Mouse (Mus musculus) kidney, adult 2 months (tissue): Measurements from ENCODE around the gene Dnase2b. TPM values are rescaled to one million over a fixed set of nuclear protein-coding genes. Genes with fewer than 3 reads are reported as not detected.

ENCODE experiments used
- DNase-seq: peaks from one replicate; pipeline ENCODE4 v3.0.0; 2021
- H3K27ac ChIP-seq: fragments of 200-500 bp; 2 replicates; pipeline ENCODE4 v1.5.1; 2012; ENCODE audit warnings: low read depth, low read length, control low read depth, inconsistent platforms; ENCODE audit not compliant: insufficient read depth
- H3K27me3 ChIP-seq: fragments of 200-500 bp; replicated peaks from 2 replicates; pipeline ENCODE4 v1.6.1; 2012; ENCODE audit warnings: mild to moderate bottlenecking, moderate library complexity, low read length, inconsistent platforms; ENCODE audit not compliant: control insufficient read depth, insufficient read depth
- H3K36me3 ChIP-seq: fragments of 200-500 bp; 2 replicates; pipeline ENCODE4 v1.6.1; 2012; ENCODE audit warnings: mild to moderate bottlenecking, moderate library complexity, low read length, inconsistent platforms; ENCODE audit not compliant: control insufficient read depth, insufficient read depth
- H3K4me1 ChIP-seq: fragments of 200-500 bp; 2 replicates; pipeline ENCODE4 v1.6.1; 2011; ENCODE audit warnings: low read length; ENCODE audit not compliant: control insufficient read depth, insufficient read depth
- H3K4me3 ChIP-seq: fragments of 200-500 bp; 2 replicates; pipeline ENCODE4 v1.5.1; 2011; ENCODE audit warnings: mild to moderate bottlenecking, low read depth, low read length, control low read depth; ENCODE audit not compliant: insufficient read depth
- CTCF ChIP-seq: fragments of 200-500 bp; conservative IDR thresholded peaks from 2 replicates; pipeline ENCODE4 v1.5.1; 2011; ENCODE audit warnings: low read depth, mild to moderate bottlenecking, control low read depth, low read length, moderate library complexity, mixed read lengths; ENCODE audit not compliant: insufficient read depth, insufficient read length
- POLR2A ChIP-seq: fragments of 200-500 bp; IDR thresholded peaks from one replicate; pipeline ENCODE4 v1.6.1; 2011; ENCODE audit warnings: low read depth, low read length, control low read depth
- WGBS: fragments of 180-500 bp; shearing (Covaris S2); methylation state at CpG from one replicate; pipeline ENCODE4 v1.1.7; 2018; 5-methylcytosine and 5-hydroxymethylcytosine counted together
- polyA plus RNA-seq: library from polyadenylated mRNA; depleted of rRNA; stranded (reverse); fragments of >200 nt; gene quantifications from 2 replicates; pipeline ENCODE4 v1.2.3, GENCODE M21; 2012

The Dnase2b gene
- polyA plus RNA-seq, 1 experiment = not detected

DNA sequence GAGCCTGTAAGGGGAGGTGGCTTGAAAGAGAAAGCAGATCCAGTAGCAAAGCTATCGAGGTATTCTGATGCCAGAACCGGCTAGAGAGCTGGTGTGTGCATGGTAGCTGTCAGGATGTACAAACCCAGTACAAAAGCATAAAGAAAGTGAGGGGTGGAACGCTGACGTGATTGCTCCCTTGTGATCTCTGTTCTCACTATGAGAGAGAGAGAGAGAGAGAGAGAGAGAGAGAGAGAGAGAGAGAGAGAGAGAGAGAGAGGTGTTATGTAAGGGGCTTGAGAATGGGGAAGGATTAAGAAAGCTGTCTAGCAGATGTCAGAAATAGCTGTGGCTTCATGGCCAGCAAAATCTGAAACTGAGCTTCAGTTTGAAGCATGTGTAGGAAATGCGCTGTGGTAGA lies 31.5 kb downstream of the Dnase2b start:
- no peak overlapping the region for H3K4me3 ChIP-seq
- H3K4me1 ChIP-seq = no peaks in the 10 kb centered on the region
- no peak for TF ChIP-seq CTCF
- TF ChIP-seq POLR2A = no peak
- H3K27ac ChIP-seq = no peak overlapping the region
- H3K27me3 ChIP-seq = no peaks in the 10 kb centered on the region; the same call in 1 of the 2 replicates
- DNase-seq = no peak
- 49% methylated on average over 5 of the region's 5 CpGs for WGBS
- H3K36me3 ChIP-seq = no peaks in the 10 kb centered on the region

- 51% methylated on average over 4 of the region's 4 CpGs for WGBS
- Histone ChIP-seq H3K4me3 (no peak overlapping the region), H3K4me1 (no peaks in the 10 kb centered on the region), H3K36me3 (no peaks in the 10 kb centered on the region), H3K27ac (no peak overlapping the region), H3K27me3 (no peaks in the 10 kb centered on the region; the same call in 1 of the 2 replicates)
- DNase-seq = no peak
- no peak for TF ChIP-seq POLR2A
- no peak for TF ChIP-seq CTCF
Observed at GRCm38 (mm10) chr3:146583478-146583877, 31.9 kb downstream of the Dnase2b start.

- H3K27me3 ChIP-seq = no peaks in the 10 kb centered on the region; the same call in 1 of the 2 replicates
- DNase-seq = no peak
- no peak overlapping the region for H3K4me3 ChIP-seq
- no peaks in the 10 kb centered on the region for H3K4me1 ChIP-seq
- TF ChIP-seq POLR2A (no peak), CTCF (no peak)
- H3K36me3 ChIP-seq = no peaks in the 10 kb centered on the region
- no peak overlapping the region for H3K27ac ChIP-seq
- 89% methylated on average over 3 of the region's 3 CpGs for WGBS
Observed at GRCm38 (mm10) chr3:146580039-146580729, 35.2 kb downstream of the Dnase2b start.

DNA sequence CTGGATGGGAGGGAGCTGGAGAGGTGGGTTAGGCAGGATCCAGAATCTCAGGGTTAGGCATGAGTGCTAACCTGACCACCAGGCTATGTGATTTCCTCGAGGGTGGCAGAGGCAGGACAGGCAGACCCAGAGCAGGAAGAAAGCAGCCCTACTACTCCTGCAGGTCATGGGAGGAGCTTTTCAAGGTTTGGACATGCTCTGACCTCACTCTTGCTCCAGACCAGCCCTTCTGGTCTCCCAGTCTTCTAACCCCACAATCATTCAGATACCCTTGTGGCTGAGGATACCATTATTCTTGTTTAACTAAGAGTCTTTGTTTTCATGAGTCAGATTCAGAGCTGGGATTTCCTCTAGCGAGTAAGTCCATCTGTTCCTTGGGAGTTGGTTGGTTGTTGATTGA lies 37.8 kb downstream of the Dnase2b start:
- TF ChIP-seq CTCF = no peak
- TF ChIP-seq POLR2A = no peak
- H3K4me3 ChIP-seq = no peak overlapping the region
- H3K27ac ChIP-seq = no peak overlapping the region
- H3K4me1 ChIP-seq = no peaks in the 10 kb centered on the region
- no peaks in the 10 kb centered on the region for H3K36me3 ChIP-seq
- no peaks in the 10 kb centered on the region; the same call in 1 of the 2 replicates for H3K27me3 ChIP-seq
- no peak for DNase-seq
- 70% methylated on average over 2 of the region's 2 CpGs for WGBS

DNA sequence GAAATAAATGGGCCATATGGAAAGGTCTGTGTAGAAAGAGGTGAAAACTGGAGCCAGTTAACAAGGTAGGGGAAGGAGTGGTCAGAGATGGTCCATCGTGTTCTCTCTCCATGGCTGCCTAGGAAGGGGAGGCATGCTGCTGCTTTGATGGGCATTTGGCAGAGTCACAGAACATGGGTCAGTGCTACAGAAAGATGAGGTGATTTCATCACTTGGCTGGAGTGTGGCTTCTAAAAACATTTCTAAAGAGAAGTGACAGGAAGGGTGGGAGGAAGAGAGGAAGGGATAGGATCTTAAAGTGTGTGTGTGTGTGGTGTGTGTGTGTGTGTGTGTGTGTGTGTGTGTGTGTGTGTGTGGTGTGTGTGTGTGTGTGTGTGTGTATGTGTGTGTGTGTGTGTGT lies 44.1 kb downstream of the Dnase2b start:
- Histone ChIP-seq H3K27ac (no peak overlapping the region), H3K4me3 (no peak overlapping the region), H3K27me3 (no peaks in the 10 kb centered on the region), H3K36me3 (no peaks in the 10 kb centered on the region), H3K4me1 (no peaks in the 10 kb centered on the region)
- WGBS = 61% methylated on average over 1 of the region's 1 CpGs
- DNase-seq = no peak
- TF ChIP-seq POLR2A (no peak), CTCF (no peak)

GRCm38 (mm10) chr3:146570939-146571338 lies 44.5 kb downstream of the Dnase2b start:
- Histone ChIP-seq H3K4me3 (no peak overlapping the region), H3K27ac (no peak overlapping the region), H3K27me3 (no peaks in the 10 kb centered on the region), H3K36me3 (no peaks in the 10 kb centered on the region), H3K4me1 (no peaks in the 10 kb centered on the region)
- TF ChIP-seq POLR2A (no peak), CTCF (no peak)
- DNase-seq = no peak
- WGBS = 81% methylated on average over 6 of the region's 6 CpGs

- H3K4me3 ChIP-seq = no peak within 1 kb of the TSS
- TF ChIP-seq POLR2A (no peak), CTCF (no peak)
Observed at GRCm38 (mm10) chr3:146570148-146570782, 45.1 kb downstream of the Dnase2b start, which contains the start of gene Uox. Gene Uox (plus strand): TSS chr3:146570426.

More at GRCm38 (mm10) chr3:146570148-146570782, 45.1 kb downstream of the Dnase2b start, which contains the start of gene Uox:
- Histone ChIP-seq H3K27ac (no peak within 1 kb of the TSS), H3K36me3 (no peaks in the 10 kb centered on the region), H3K27me3 (no peaks in the 10 kb centered on the region), H3K4me1 (no peaks in the 10 kb centered on the region)
- 83% methylated on average over 10 of the region's 10 CpGs for WGBS
- DNase-seq = no peak
